Mouse (Mus musculus) naive thymus-derived CD4-positive, alpha-beta T cell, adult 5 months (primary cell): ENCODE results near the gene Zfp87. TPM values are rescaled to one million over a fixed set of nuclear protein-coding genes. Genes with fewer than 3 reads are reported as not detected.

Experiments used
- polyA plus RNA-seq: library from polyadenylated mRNA; unstranded; fragments of 100-300 nt; shearing (Covaris generic); gene quantifications from one replicate; pipeline ENCODE4 v1.2.1, GENCODE M21; 2017

The Zfp87 gene
- polyA plus RNA-seq = 56.0 TPM

GRCm38 (mm10) chr13:67525753-67526410 lies at the start of gene Zfp87, which contains the start of gene Gm26965:
Zfp87 (minus strand) TSS chr13:67526177.
Gm26965 (minus strand) TSS chr13:67526151.

GRCm38 (mm10) chr13:67553730-67554129 lies 27.8 kb upstream of the Zfp87 start, which contains the start of gene Zfp748:
Zfp748 (minus strand) TSS chr13:67553830.

GRCm38 (mm10) chr13:67500084-67500719 lies 25.8 kb downstream of the Zfp87 start, which contains the start of gene Zfp58:
Zfp58 (minus strand) TSS chr13:67500555.

GRCm38 (mm10) chr13:67483625-67484423 lies 42.2 kb downstream of the Zfp87 start, which contains the start of gene Zfp874b:
Zfp874b (minus strand) TSS chr13:67484258.

Other genes with a start within 250 kb of the Zfp87 start
- 0.98 TPM for gene Zfp458, start 247.7 kb downstream of the Zfp87 start, polyA plus RNA-seq
- gene Zfp457, start 219.7 kb downstream of the Zfp87 start, polyA plus RNA-seq = not detected
- 5.7 TPM for gene Zfp595, start 193.6 kb downstream of the Zfp87 start, polyA plus RNA-seq
- gene Gm28044, start 165.6 kb downstream of the Zfp87 start, polyA plus RNA-seq = not detected
- gene Zfp953, start 165.6 kb downstream of the Zfp87 start, polyA plus RNA-seq = 1.8 TPM
- gene Gm28041, start 150.4 kb downstream of the Zfp87 start, polyA plus RNA-seq = 2.2 TPM
- 4.7 TPM for gene Zfp456, start 150.4 kb downstream of the Zfp87 start, polyA plus RNA-seq
- 19.3 TPM for gene Zfp429, start 126.4 kb downstream of the Zfp87 start, polyA plus RNA-seq
- 1.4 TPM for gene Zfp459, start 104.8 kb downstream of the Zfp87 start, polyA plus RNA-seq
- gene Zfp874a, start 74.6 kb downstream of the Zfp87 start, polyA plus RNA-seq = 46.8 TPM
- 26.8 TPM for gene Zfp874b, start 41.9 kb downstream of the Zfp87 start, polyA plus RNA-seq
- 21.0 TPM for gene Zfp58, start 25.6 kb downstream of the Zfp87 start, polyA plus RNA-seq
- gene Gm26965, start within 50 bp of the Zfp87 start, polyA plus RNA-seq = not detected
- 16.7 TPM for gene Zfp748, start 27.7 kb upstream of the Zfp87 start, polyA plus RNA-seq
- 5.0 TPM for gene Zfp729b, start 83.5 kb upstream of the Zfp87 start, polyA plus RNA-seq
- 4.9 TPM for gene Gm49345, start 111.6 kb upstream of the Zfp87 start, polyA plus RNA-seq
- gene Zfp729a, start 111.6 kb upstream of the Zfp87 start, polyA plus RNA-seq = 4.1 TPM
- 11.4 TPM for gene Zfp738, start 160.9 kb upstream of the Zfp87 start, polyA plus RNA-seq
- gene Zfp65, start 203.0 kb upstream of the Zfp87 start, polyA plus RNA-seq = 4.2 TPM
- gene Zfp85, start 229.1 kb upstream of the Zfp87 start, polyA plus RNA-seq = 3.5 TPM